Mouse (Mus musculus): Measurements from ENCODE around the gene Sdhd. TPM values are rescaled to one million over a fixed set of nuclear protein-coding genes. Genes with fewer than 3 reads are reported as not detected.

The Sdhd gene
- polyA plus RNA-seq, 2 experiments from 2014 or later: 152 to 183 TPM

GRCm38 (mm10) chr9:50585145-50585818 is 18.3 kb downstream of the Sdhd start:
- ATAC-seq: no peak

- ATAC-seq: no peak
Measured at GRCm38 (mm10) chr9:50580370-50580769, 23.2 kb downstream of the Sdhd start.

GRCm38 (mm10) chr9:50569599-50570525 is 33.8 kb downstream of the Sdhd start:
- no peak for ATAC-seq

DNA sequence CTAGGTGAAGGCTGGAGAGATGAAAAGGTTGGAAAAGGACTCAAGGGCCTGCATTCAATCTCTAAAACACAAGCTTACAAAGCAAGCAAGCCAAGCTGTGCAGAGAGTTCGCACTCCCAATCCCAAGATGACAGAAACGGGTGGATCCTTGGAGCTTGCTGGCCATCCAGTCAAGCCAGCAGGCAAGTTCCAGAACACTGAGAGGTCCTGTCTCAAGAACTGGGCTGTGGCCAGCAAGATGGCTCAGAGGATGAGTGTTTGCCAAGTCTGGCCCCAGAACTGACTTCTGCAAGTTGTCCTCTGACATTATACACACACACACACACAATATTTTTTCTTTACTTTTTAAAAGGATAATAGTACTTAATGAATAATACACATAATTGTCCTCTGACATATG is 35.7 kb downstream of the Sdhd start:
- ATAC-seq: no peak

DNA sequence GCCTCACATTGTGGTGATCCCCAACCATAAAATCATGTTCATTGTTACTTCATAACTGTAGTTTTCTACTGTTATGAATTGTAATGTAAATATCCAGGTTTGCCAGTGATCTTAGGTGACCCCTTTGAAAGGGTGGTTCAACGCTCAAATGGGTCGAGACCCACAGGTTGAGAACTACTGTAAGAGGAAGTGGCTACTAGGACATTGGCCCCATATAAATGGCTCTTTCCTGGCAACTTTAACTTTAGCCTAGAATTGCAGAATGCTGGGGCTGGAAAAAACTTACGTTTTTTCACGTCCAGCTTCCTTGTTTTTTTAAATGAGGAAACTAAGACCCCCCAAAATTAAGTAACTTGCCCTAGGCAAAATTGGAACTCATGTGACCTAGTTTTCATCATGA is 36.2 kb downstream of the Sdhd start:
- no peak for ATAC-seq

GRCm38 (mm10) chr9:50565940-50566339 is 37.7 kb downstream of the Sdhd start:
- no peak for ATAC-seq

- no peak for ATAC-seq
Measured at GRCm38 (mm10) chr9:50565173-50565572, 38.4 kb downstream of the Sdhd start.

DNA sequence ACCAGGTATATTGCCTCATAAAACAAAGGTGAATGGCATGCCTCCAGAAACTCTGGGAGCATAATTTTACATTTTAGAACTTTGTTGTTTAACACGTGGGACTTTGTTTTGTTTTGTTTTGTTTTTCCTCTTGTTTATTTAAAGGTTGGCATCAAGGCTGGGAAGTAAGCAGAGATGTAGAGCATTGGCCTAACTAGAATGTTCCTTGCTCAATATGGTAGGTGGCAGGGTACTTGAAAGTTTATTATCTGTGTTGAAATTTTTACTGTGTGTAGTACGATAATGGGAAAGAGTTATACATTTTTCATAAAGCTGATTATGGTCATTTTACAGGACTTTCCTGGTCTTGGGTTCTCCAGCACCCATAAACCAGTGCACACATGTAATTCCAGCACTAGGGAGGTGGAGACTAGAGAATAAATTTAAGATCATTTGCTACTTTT is 41.7 kb downstream of the Sdhd start:
- no peak for ATAC-seq

DNA sequence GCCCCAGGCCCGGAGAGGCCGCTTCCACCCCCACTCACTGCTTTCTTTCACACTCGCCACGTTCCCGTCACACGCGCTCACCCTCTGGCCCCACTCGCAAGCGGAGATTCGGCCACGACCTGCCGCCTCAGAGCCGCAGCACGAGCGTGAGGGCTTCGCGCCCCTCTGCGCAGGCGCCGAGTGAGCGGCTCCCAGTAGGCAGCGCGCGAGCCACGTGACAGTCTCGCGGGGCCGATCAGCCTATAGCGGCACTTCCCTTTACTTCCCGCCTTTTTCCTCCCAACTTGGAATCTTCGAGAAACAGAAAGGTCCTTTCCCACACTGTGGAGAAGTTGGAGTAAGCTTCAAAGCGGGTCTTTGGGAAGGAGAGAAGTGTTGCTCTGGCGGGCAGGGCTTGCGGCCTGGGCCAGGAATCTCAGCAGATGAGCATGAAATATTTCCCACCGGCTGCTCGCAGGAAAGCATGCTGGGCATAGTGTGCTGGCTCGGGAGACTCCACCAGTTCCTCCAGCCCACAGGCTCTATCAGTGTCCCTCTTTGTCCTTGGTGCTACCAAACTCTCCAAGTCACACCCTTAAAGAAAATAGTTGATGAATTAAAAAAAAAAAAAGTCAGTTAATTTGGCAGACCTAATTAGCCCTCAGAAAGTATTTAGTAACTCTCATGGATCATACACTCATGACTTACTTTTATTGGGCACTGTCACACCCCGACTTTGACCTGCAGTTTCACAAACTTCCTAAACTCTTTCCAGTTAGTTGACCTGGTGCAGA is 42.3 kb downstream of the Sdhd start, which contains the start of gene Tex12:
Gene Tex12 (minus strand): TSS at position 181 of the 773 bp plus-strand sequence.
- ATAC-seq: no peak

DNA sequence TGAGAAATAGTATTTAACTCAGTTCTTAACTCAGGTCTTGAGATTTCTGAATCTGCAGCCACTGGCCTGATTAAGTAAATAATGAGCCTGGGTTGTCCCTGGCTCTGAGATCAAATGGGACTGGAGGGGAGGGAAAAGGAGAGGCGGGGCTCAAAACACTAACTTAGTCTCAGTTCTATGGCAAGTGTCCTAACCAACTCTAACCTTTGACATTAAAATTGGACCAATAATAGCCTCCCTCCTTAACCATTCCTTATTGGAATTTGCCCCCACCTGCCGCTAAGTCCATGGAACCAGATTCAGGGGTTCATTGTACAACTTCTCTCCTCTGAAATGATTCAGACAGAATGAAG is 48.5 kb downstream of the Sdhd start, which contains the start of gene Bco2:
Gene Bco2 (minus strand): TSS at position 88 of the 353 bp plus-strand sequence.
- no peak for ATAC-seq

DNA sequence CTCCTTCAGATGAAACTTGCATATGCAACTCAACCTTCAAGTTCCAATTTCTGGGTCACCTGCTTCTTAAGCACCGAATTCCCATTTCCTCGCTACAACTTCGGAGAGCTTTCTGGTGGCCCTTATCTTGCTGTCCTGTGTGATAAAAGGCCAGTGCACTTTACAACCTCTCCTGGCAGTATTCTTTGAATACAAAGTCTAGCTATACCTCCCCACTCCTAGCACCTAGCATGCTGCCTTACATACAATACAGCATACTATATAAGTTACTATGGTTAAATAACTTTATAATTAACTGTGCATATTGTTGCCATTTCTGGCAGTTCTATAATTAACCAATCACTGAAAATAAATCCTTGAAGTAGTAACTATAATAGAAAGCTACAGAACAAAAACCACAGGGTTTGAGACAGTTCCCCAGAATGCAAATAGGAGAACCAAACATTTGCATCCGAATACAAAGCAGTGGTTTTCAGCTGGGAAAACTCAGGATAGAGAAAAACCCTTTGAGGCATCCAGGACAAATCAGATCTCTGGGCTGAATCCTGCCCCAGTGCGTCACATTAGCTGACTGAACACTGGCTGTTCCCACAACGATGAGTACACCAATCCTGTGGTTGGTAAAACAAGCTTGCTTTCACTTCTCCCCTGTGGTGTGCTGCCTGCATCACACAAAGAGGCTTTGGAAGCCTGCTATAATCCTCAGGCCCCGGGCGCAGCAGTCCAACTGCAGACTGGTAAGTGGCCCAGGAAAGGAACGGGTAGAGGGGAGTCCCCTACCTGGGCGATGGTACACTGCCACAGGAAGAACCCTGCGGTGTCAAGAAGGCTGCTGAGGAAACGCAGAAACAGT is 49.1 kb downstream of the Sdhd start, which contains the start of gene Il18:
Gene Il18 (plus strand): TSS at position 587 of the 853 bp plus-strand sequence.
- ATAC-seq: peak; percentile 98

- ATAC-seq: no peak
Measured at GRCm38 (mm10) chr9:50553547-50553946, 50.1 kb downstream of the Sdhd start.

- ATAC-seq: no peak
Measured at GRCm38 (mm10) chr9:50552206-50552605, 51.4 kb downstream of the Sdhd start.

- no peak for ATAC-seq
Measured at GRCm38 (mm10) chr9:50548936-50549335, 54.7 kb downstream of the Sdhd start.

DNA sequence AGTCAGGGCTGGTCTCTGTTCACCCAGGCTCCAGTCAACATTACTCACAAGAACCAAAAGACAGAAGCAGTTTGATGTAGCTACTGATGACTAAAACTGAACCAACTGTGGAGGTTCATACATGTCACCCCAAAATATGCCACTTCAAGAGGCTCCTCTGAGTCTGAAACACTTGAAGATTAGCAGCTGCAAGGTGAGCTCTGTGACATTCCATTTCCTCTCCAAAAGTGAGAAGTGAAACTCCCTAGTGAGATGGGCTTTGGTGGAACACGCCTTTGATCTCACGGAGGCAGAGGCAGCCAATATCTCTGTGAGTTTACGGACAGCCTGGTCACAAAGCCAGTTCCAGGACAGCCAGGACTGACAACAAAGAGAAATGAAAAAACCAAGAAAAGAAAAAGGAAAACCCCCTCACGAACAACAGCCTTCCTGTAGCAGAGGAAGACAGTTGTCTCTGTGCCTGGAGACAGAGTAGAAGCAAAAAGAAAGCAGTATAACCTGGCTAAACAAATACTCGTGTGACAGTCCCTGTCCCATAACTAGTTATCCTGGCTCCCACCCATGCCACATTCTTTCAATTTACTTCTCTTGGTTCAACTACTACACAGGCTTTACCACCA is 55.6 kb downstream of the Sdhd start:
- ATAC-seq: peak; percentile 82

Other genes starting within 250 kb of the Sdhd start
- gene Plet1, start 109.3 kb downstream of the Sdhd start, polyA plus RNA-seq (2017; shearing (Covaris generic)): under 1 TPM in 1 of 2 experiments, not detected in 1; 0.48 TPM
- gene Pts, start 75.1 kb downstream of the Sdhd start, polyA plus RNA-seq (2017; shearing (Covaris generic)): 100 to 1,000 TPM; 104 to 120 TPM
- 1 to 10 TPM; 6.1 to 7.4 TPM for gene Il18, start 49.0 kb downstream of the Sdhd start, polyA plus RNA-seq (2017; shearing (Covaris generic))
- 1 to 10 TPM in 1 of 2 experiments, under 1 TPM in 1; 0.15 to 2.1 TPM for gene Bco2, start 48.6 kb downstream of the Sdhd start, polyA plus RNA-seq (2017; shearing (Covaris generic))
- gene Tex12, start 42.5 kb downstream of the Sdhd start, polyA plus RNA-seq (2017; shearing (Covaris generic)): not detected
- 100 to 1,000 TPM in 1 of 2 experiments, 10 to 100 TPM in 1; 82.9 to 101 TPM for gene Timm8b, start 98 bp upstream of the Sdhd start, polyA plus RNA-seq (2017; shearing (Covaris generic))
- under 1 TPM; 0.38 to 0.56 TPM for gene Pih1d2, start 13.5 kb upstream of the Sdhd start, polyA plus RNA-seq (2017; shearing (Covaris generic))
- gene Nkapd1, start 13.7 kb upstream of the Sdhd start, polyA plus RNA-seq (2017; shearing (Covaris generic)): 10 to 100 TPM; 15.1 to 17.0 TPM
- 10 to 100 TPM; 13.4 to 13.6 TPM for gene Dlat, start 56.0 kb upstream of the Sdhd start, polyA plus RNA-seq (2017; shearing (Covaris generic))
- under 1 TPM in 1 of 2 experiments, not detected in 1; 0.19 TPM for gene Dixdc1, start 135.7 kb upstream of the Sdhd start, polyA plus RNA-seq (2017; shearing (Covaris generic))
- not detected for gene 2310030G06Rik, start 142.7 kb upstream of the Sdhd start, polyA plus RNA-seq (2017; shearing (Covaris generic))
- gene Cryab, start 147.5 kb upstream of the Sdhd start, polyA plus RNA-seq (2017; shearing (Covaris generic)): not detected
- not detected for gene Hspb2, start 148.5 kb upstream of the Sdhd start, polyA plus RNA-seq (2017; shearing (Covaris generic))
- gene Fdxacb1, start 164.4 kb upstream of the Sdhd start, polyA plus RNA-seq (2017; shearing (Covaris generic)): 10 to 100 TPM in 1 of 2 experiments, 1 to 10 TPM in 1; 6.5 to 17.9 TPM
- gene Alg9, start 171.2 kb upstream of the Sdhd start, polyA plus RNA-seq (2017; shearing (Covaris generic)): 1 to 10 TPM; 9.2 to 9.9 TPM
- gene 1110032A03Rik, start 171.7 kb upstream of the Sdhd start, polyA plus RNA-seq (2017; shearing (Covaris generic)): 10 to 100 TPM; 18.2 to 23.2 TPM
- gene Ppp2r1b, start 241.5 kb upstream of the Sdhd start, polyA plus RNA-seq (2017; shearing (Covaris generic)): 10 to 100 TPM; 58.6 to 79.7 TPM

Data from CD4-positive, CD25-positive, alpha-beta regulatory T cell, adult 4 months (primary cell).